Mouse (Mus musculus) heart, embryonic 16.5 days (tissue): ENCODE measurements around the gene Tmem50b. TPM values are rescaled to one million over a fixed set of nuclear protein-coding genes. Genes with fewer than 3 reads are reported as not detected.

Source experiments
- ATAC-seq: fragments of 200-750 bp; cut with Nextera tagmentation; replicated peaks from 2 replicates; pipeline ENCODE4 v1.8.0; 2017; ENCODE audit warnings: moderate number of reproducible peaks; ENCODE audit not compliant: insufficient read depth, low FRiP score; ENCODE audit errors: extremely low read depth
- H3K27ac ChIP-seq: fragments of 300-500 bp; sonication (generic); 2 replicates; pipeline ENCODE4 v1.5.1; 2014; ENCODE audit warnings: mild to moderate bottlenecking, low read length, control low read depth, moderate library complexity
- H3K27me3 ChIP-seq: fragments of 300-500 bp; sonication (generic); 2 replicates; pipeline ENCODE4 v1.6.1; 2014; ENCODE audit warnings: low read length, mixed read lengths; ENCODE audit not compliant: control insufficient read depth, insufficient read depth
- H3K36me3 ChIP-seq: fragments of 300-500 bp; sonication (generic); 2 replicates; pipeline ENCODE4 v1.6.1; 2014; ENCODE audit not compliant: control insufficient read depth, insufficient read depth
- H3K4me1 ChIP-seq: fragments of 300-500 bp; sonication (generic); 2 replicates; pipeline ENCODE4 v1.6.1; 2014; ENCODE audit warnings: low read length, mixed read lengths; ENCODE audit not compliant: control insufficient read depth, insufficient read depth
- H3K4me2 ChIP-seq: fragments of 300-500 bp; sonication (generic); 2 replicates; pipeline ENCODE4 v1.6.1; 2014; ENCODE audit warnings: low read depth, mild to moderate bottlenecking, control low read depth, low read length
- H3K4me3 ChIP-seq: fragments of 300-500 bp; sonication (generic); 2 replicates; pipeline ENCODE4 v1.5.1; 2014; ENCODE audit warnings: mild to moderate bottlenecking, control low read depth, low read length
- H3K9ac ChIP-seq: fragments of 300-500 bp; sonication (generic); 2 replicates; pipeline ENCODE4 v1.6.1; 2014; ENCODE audit warnings: low read length, control low read depth
- H3K9me3 ChIP-seq: fragments of 300-500 bp; sonication (generic); replicated peaks from 2 replicates; pipeline ENCODE4 v1.6.1; 2016; ENCODE audit warnings: low read length; ENCODE audit not compliant: control insufficient read depth
- WGBS: fragments of 180-500 bp; shearing (Covaris S2); extraction: QIAGEN DNeasy Blood & Tissue Kit; methylation state at CpG from one replicate; pipeline ENCODE4 v1.1.7; 2014; 5-methylcytosine and 5-hydroxymethylcytosine counted together
- polyA plus RNA-seq: library from polyadenylated mRNA; unstranded; fragments of >200 nt; fragmentation: Nextera tagmentation; extraction: Ambion mirVana; gene quantifications from 2 replicates; pipeline ENCODE4 v1.2.1, GENCODE M21; 2015

The Tmem50b gene
- polyA plus RNA-seq, 1 experiment from 2014 or later: 74.5 TPM

GRCm38 (mm10) chr16:91618511-91619501 lies 21.2 kb upstream of the Tmem50b start, which contains the start of gene Dnajc28:
Gene Dnajc28 (minus strand): TSS chr16:91619026.
- Histone ChIP-seq H3K4me1 (0 out of 2 replicates have a peak, but pooled peaks cover 2% of the 10 kb centered on the region), H3K27me3 (no peaks in the 10 kb centered on the region), H3K36me3 (peaks cover 16% of the 10 kb centered on the region), H3K9me3 (no peaks in the 10 kb centered on the region), H3K4me3 (peak within 1 kb of the TSS; percentile 81), H3K27ac (no peak within 1 kb of the TSS), H3K4me2 (peak within 1 kb of the TSS; percentile 94), H3K9ac (peak within 1 kb of the TSS; percentile 79)
- ATAC-seq: peak; percentile 89
- WGBS: 10% methylated on average over 39 of the region's 39 CpGs

DNA sequence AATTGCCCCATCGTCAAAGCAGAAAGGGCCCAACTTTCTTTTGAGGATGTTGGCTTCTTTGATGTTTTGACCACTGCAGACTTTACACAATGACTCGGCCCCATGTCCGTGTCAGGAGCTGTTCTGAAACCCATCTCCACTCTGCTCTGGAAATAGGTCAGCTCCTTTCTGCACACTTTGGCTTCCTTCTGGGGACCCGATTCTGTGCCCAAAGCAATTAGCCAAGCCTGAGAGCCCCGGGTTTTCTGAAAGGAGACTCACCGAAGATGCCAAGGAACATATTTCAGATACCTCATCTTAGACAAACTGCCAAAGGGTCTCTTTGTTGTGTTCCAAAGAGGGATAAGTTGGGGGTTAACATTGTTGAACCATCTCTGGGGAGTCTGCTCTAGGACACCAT lies 17.0 kb upstream of the Tmem50b start:
- peaks cover 10% of the 10 kb centered on the region for H3K4me1 ChIP-seq
- no peaks in the 10 kb centered on the region for H3K9me3 ChIP-seq
- H3K9ac ChIP-seq: no peak overlapping the region
- WGBS: 75% methylated on average over 6 of the region's 6 CpGs
- H3K27me3 ChIP-seq: no peaks in the 10 kb centered on the region
- ATAC-seq: no peak
- H3K4me2 ChIP-seq: no peak overlapping the region
- H3K27ac ChIP-seq: no peak overlapping the region
- H3K4me3 ChIP-seq: no peak overlapping the region
- no peaks in the 10 kb centered on the region for H3K36me3 ChIP-seq

DNA sequence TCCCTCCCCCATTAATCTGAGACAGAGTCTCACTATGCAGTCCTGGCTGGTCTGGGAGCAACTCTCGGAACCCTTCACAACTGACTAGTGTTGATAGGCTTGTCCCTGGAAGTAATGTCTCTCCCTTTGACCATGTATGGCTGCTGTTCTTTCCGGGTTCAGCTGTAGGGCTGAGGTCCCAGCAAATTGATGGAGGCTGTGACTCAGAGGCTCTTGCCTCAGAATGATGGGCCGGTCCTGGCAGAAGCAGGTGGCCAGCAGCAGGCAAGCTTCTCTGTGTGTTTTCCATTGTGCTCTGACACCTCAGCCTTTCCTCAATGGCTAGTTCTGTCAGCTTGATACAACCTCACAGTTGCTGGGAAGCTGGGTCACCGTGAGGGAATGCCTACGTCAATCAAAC lies 14.9 kb upstream of the Tmem50b start:
- Histone ChIP-seq H3K9me3 (no peaks in the 10 kb centered on the region), H3K36me3 (no peaks in the 10 kb centered on the region), H3K27ac (no peak overlapping the region), H3K4me2 (no peak overlapping the region), H3K27me3 (no peaks in the 10 kb centered on the region), H3K4me3 (no peak overlapping the region), H3K9ac (no peak overlapping the region), H3K4me1 (peaks cover 10% of the 10 kb centered on the region)
- no peak for ATAC-seq
- WGBS: 63% methylated on average over 5 of the region's 5 CpGs

DNA sequence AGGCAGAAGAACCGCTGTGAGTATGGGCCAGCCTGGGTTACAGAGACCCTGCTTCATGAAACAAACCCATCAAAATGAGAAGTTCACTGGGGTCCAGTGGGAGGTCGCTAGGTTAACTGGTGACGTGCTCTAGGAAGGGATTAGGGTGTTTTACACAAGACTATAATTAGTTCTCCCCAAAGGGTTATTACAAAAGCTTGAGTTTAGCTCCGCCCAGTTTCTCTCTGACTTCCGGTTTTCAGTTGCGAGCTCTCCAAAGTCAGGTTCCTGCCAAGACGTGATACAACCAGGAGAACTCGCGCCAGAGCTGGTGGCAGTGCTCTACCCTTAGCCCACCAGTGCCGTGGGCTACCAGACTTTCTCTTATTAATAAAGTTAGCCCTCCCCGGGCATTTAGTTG lies 13.6 kb upstream of the Tmem50b start:
- no peak overlapping the region for H3K9ac ChIP-seq
- H3K27ac ChIP-seq: no peak overlapping the region
- ATAC-seq: no peak
- peaks cover 10% of the 10 kb centered on the region for H3K4me1 ChIP-seq
- no peaks in the 10 kb centered on the region for H3K9me3 ChIP-seq
- H3K27me3 ChIP-seq: no peaks in the 10 kb centered on the region
- 68% methylated on average over 11 of the region's 11 CpGs for WGBS
- H3K4me3 ChIP-seq: no peak overlapping the region
- no peaks in the 10 kb centered on the region for H3K36me3 ChIP-seq
- no peak overlapping the region for H3K4me2 ChIP-seq

DNA sequence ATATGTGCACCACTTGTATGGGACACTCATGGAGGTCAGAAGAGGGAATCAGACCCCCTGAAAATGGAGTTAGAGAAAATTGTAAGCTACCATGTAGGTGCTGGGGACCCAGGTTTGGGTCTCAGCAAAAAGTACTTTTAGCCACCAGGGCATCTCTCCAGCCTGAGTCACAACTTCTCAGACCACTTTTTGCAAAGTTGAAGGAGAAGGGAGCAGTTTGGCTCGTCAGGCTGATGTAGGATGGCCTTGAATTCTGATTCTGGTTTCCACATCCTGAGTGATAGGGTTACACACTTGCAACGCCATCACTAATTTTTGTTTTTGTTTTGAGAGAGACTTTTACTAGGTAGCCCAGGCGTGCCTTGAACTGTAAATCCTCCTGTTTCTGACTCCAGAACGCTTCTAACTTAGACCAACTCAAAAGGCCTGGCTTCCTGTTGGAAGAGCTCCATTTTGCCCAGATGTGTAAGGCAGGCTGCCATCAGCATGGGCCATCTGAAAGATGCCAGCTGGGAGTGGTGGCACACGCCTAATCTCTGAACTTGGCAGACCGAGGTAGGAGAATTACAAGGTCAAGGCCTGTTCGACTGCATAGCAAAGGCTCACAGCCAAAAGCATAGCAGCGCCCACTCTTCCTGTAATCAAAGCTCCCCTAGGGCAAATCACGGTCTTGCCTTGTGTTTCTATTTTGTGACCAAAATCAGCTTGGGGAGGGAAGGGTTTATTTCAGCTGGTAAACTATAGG lies 12.1 kb upstream of the Tmem50b start:
- Histone ChIP-seq H3K27ac (peak overlapping the region; percentile 66), H3K36me3 (no peaks in the 10 kb centered on the region), H3K9me3 (no peaks in the 10 kb centered on the region), H3K4me2 (no peak overlapping the region), H3K4me3 (no peak overlapping the region), H3K4me1 (peaks cover 10% of the 10 kb centered on the region), H3K9ac (no peak overlapping the region), H3K27me3 (no peaks in the 10 kb centered on the region)
- ATAC-seq: peak; percentile 50; the same call in 1 of the 2 replicates
- 51% methylated on average over 9 of the region's 9 CpGs for WGBS

- Histone ChIP-seq H3K4me3 (no peak overlapping the region), H3K27me3 (no peaks in the 10 kb centered on the region), H3K4me1 (peaks cover 10% of the 10 kb centered on the region), H3K27ac (no peak overlapping the region), H3K36me3 (no peaks in the 10 kb centered on the region), H3K9ac (no peak overlapping the region), H3K9me3 (no peaks in the 10 kb centered on the region), H3K4me2 (no peak overlapping the region)
- 80% methylated on average over 8 of the region's 8 CpGs for WGBS
- ATAC-seq: no peak
Measured at GRCm38 (mm10) chr16:91606958-91607357, 9.4 kb upstream of the Tmem50b start.

DNA sequence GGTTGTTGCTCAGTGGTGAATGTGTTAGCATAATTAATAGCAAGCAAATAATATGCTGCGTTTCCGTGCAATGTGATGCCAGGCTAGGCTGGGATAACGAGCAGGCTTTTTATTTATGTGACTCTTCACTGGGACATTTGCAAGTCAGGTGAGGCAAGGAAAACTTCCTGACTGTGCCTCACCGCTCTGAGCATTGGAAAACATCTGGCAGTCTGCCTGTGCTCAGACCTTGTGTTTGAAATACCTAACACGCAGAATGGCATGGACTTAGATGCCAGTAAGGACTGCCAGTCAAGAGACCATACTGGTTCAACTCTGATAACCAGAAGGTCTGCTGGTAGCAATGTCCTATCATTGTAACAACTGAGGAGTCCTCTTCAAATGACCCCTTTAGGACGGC lies 7.6 kb upstream of the Tmem50b start:
- no peaks in the 10 kb centered on the region for H3K36me3 ChIP-seq
- no peak overlapping the region for H3K27ac ChIP-seq
- WGBS: 74% methylated on average over 6 of the region's 6 CpGs
- no peak overlapping the region for H3K4me3 ChIP-seq
- ATAC-seq: no peak
- H3K4me2 ChIP-seq: no peak overlapping the region
- peaks cover 8% of the 10 kb centered on the region for H3K4me1 ChIP-seq
- H3K9ac ChIP-seq: no peak overlapping the region
- H3K27me3 ChIP-seq: no peaks in the 10 kb centered on the region
- no peaks in the 10 kb centered on the region for H3K9me3 ChIP-seq

GRCm38 (mm10) chr16:91601693-91602092 lies 4.1 kb upstream of the Tmem50b start:
- Histone ChIP-seq H3K4me2 (no peak overlapping the region), H3K4me3 (no peak overlapping the region), H3K9ac (no peak overlapping the region), H3K36me3 (no peaks in the 10 kb centered on the region), H3K9me3 (no peaks in the 10 kb centered on the region), H3K27me3 (no peaks in the 10 kb centered on the region), H3K4me1 (peaks cover 4% of the 10 kb centered on the region), H3K27ac (no peak overlapping the region)
- WGBS: 64% methylated on average over 9 of the region's 9 CpGs
- no peak for ATAC-seq

GRCm38 (mm10) chr16:91601081-91601480 lies 3.5 kb upstream of the Tmem50b start:
- peaks cover 9% of the 10 kb centered on the region for H3K4me1 ChIP-seq
- H3K9ac ChIP-seq: no peak overlapping the region
- H3K36me3 ChIP-seq: no peaks in the 10 kb centered on the region
- H3K27me3 ChIP-seq: no peaks in the 10 kb centered on the region
- no peaks in the 10 kb centered on the region for H3K9me3 ChIP-seq
- 72% methylated on average over 4 of the region's 4 CpGs for WGBS
- ATAC-seq: no peak
- H3K27ac ChIP-seq: no peak overlapping the region
- H3K4me3 ChIP-seq: no peak overlapping the region
- no peak overlapping the region for H3K4me2 ChIP-seq
